Mouse (Mus musculus) central nervous system, embryonic 18 days (tissue): ENCODE measurements around the gene Gm12185. TPM values are rescaled to one million over a fixed set of nuclear protein-coding genes. Genes with fewer than 3 reads are reported as not detected.

ENCODE experiments used
- polyA plus RNA-seq: library from polyadenylated mRNA; depleted of rRNA; stranded (reverse); fragments of >200 nt; gene quantifications from 2 replicates; pipeline ENCODE4 v1.2.3, GENCODE M21; 2012; rRNA removed

Gene Gm12185
- polyA plus RNA-seq, result 0.04 TPM in 2 replicates

GRCm38 (mm10) chr11:48991740-48992520 is at the start of gene Gm12185:
Gene Gm12185 (minus strand): TSS chr11:48992226.

GRCm38 (mm10) chr11:48994018-48994417 is 2.0 kb upstream of the Gm12185 start, which contains the start of gene Tgtp1:
Gene Tgtp1 (minus strand): TSS chr11:48994172.

GRCm38 (mm10) chr11:48979251-48979650 is 12.8 kb downstream of the Gm12185 start, which contains the start of gene 9930111J21Rik1:
Gene 9930111J21Rik1 (minus strand): TSS chr11:48979398.

GRCm38 (mm10) chr11:48978240-48978939 is 13.6 kb downstream of the Gm12185 start, which contains the start of gene Olfr56:
Gene Olfr56 (plus strand): TSS chr11:48978889.

GRCm38 (mm10) chr11:48946090-48946489 is 45.9 kb downstream of the Gm12185 start, which contains the start of gene Psme2b:
Gene Psme2b (minus strand): TSS chr11:48946190.

GRCm38 (mm10) chr11:48902021-48902420 is 90.0 kb downstream of the Gm12185 start, which contains the start of gene Gm5431:
Gene Gm5431 (minus strand): TSS chr11:48902214.

GRCm38 (mm10) chr11:48871201-48871772 is 120.7 kb downstream of the Gm12185 start, which contains the start of gene Irgm1:
Gene Irgm1 (minus strand): TSS chr11:48871683.

Other genes with a start within 250 kb of the Gm12185 start
- 1,103 and 1,120 TPM in 2 replicates for gene Rack1, start 191.9 kb downstream of the Gm12185 start, polyA plus RNA-seq
- 35.3 and 38.0 TPM in 2 replicates for gene Trim41, start 174.9 kb downstream of the Gm12185 start, polyA plus RNA-seq
- 6.5 and 7.1 TPM in 2 replicates for gene Trim7, start 166.1 kb downstream of the Gm12185 start, polyA plus RNA-seq
- 23.2 and 25.2 TPM in 2 replicates for gene Gm12184, start 165.6 kb downstream of the Gm12185 start, polyA plus RNA-seq
- 3.9 and 5.6 TPM in 2 replicates for gene Irgm1, start 120.5 kb downstream of the Gm12185 start, polyA plus RNA-seq
- 0.06 and 0.20 TPM in 2 replicates for gene Gm5431, start 90.0 kb downstream of the Gm12185 start, polyA plus RNA-seq
- gene Psme2b, start 46.0 kb downstream of the Gm12185 start, polyA plus RNA-seq, result 0.58 and 0.86 TPM in 2 replicates
- 0.03 and 0.04 TPM in 2 replicates for gene Olfr56, start 13.3 kb downstream of the Gm12185 start, polyA plus RNA-seq
- 0.11 and 0.12 TPM in 2 replicates for gene 9930111J21Rik1, start 12.8 kb downstream of the Gm12185 start, polyA plus RNA-seq
- 0.17 and 0.27 TPM in 2 replicates for gene Tgtp1, start 1.9 kb upstream of the Gm12185 start, polyA plus RNA-seq
- 0.25 and 0.31 TPM in 2 replicates for gene 9930111J21Rik2, start 59.0 kb upstream of the Gm12185 start, polyA plus RNA-seq
- gene Tgtp2, start 72.0 kb upstream of the Gm12185 start, polyA plus RNA-seq, result 0.03 and 0.11 TPM in 2 replicates
- 0.60 and 1.1 TPM in 2 replicates for gene Ifi47, start 84.4 kb upstream of the Gm12185 start, polyA plus RNA-seq
- gene Olfr1396, start 122.6 kb upstream of the Gm12185 start, polyA plus RNA-seq, result not detected in 2 replicates
- gene Olfr1395, start 150.0 kb upstream of the Gm12185 start, polyA plus RNA-seq, result not detected in 2 replicates
- not detected in 2 replicates for gene Olfr1394, start 162.2 kb upstream of the Gm12185 start, polyA plus RNA-seq
- 0.03 and 0.27 TPM in 2 replicates for gene Btnl9, start 194.9 kb upstream of the Gm12185 start, polyA plus RNA-seq
- 23.9 and 25.2 TPM in 2 replicates for gene Zfp62, start 211.1 kb upstream of the Gm12185 start, polyA plus RNA-seq